Mouse (Mus musculus) liver, embryonic 12.5 days (tissue): ENCODE measurements around the gene Gucy2f. TPM values are rescaled to one million over a fixed set of nuclear protein-coding genes. Genes with fewer than 3 reads are reported as not detected.
"Not testable (repeated sequence)": the region's sequence is repeated elsewhere in the genome, so short reads cannot be mapped to it uniquely, and the experiment has no call there.

Source experiments
- ATAC-seq: fragments of 200-750 bp; cut with Nextera tagmentation; 2 replicates; pipeline ENCODE4 v1.8.0; 2017; ENCODE audit warnings: moderate number of reproducible peaks, mild to moderate bottlenecking, moderate library complexity
- H3K27ac ChIP-seq: fragments of 300-500 bp; sonication (generic); 2 replicates; pipeline ENCODE4 v1.5.1; 2016; ENCODE audit warnings: mild to moderate bottlenecking
- H3K27me3 ChIP-seq: fragments of 300-500 bp; sonication (generic); replicated peaks from 2 replicates; pipeline ENCODE4 v1.6.1; 2016; ENCODE audit warnings: mild to moderate bottlenecking, moderate library complexity
- H3K36me3 ChIP-seq: fragments of 300-500 bp; sonication (generic); 2 replicates; pipeline ENCODE4 v1.6.1; 2016; ENCODE audit warnings: mild to moderate bottlenecking, moderate library complexity
- H3K4me1 ChIP-seq: fragments of 300-500 bp; sonication (generic); 2 replicates; pipeline ENCODE4 v1.6.1; 2016
- H3K4me2 ChIP-seq: fragments of 300-500 bp; sonication (generic); 2 replicates; pipeline ENCODE4 v1.6.1; 2016; ENCODE audit warnings: mild to moderate bottlenecking, moderate library complexity
- H3K4me3 ChIP-seq: fragments of 300-500 bp; sonication (generic); 2 replicates; pipeline ENCODE4 v1.5.1; 2016; ENCODE audit warnings: mild to moderate bottlenecking, moderate library complexity
- H3K9ac ChIP-seq: fragments of 300-500 bp; sonication (generic); 2 replicates; pipeline ENCODE4 v1.6.1; 2016; ENCODE audit warnings: mild to moderate bottlenecking, moderate library complexity
- H3K9me3 ChIP-seq: fragments of 300-500 bp; sonication (generic); replicated peaks from 2 replicates; pipeline ENCODE4 v1.6.1; 2016; ENCODE audit warnings: mild to moderate bottlenecking, moderate library complexity
- WGBS: fragments of 180-500 bp; shearing (Covaris S2); methylation state at CpG from one replicate; pipeline ENCODE4 v1.1.7; 2016; ENCODE audit not compliant: insufficient replicate concordance; 5-methylcytosine and 5-hydroxymethylcytosine counted together
- polyA plus RNA-seq: library from polyadenylated mRNA; unstranded; fragments of >200 nt; fragmentation: Nextera tagmentation; extraction: Ambion mirVana; gene quantifications from 2 replicates; pipeline ENCODE4 v1.2.1, GENCODE M21; 2016

Gene Gucy2f
- not detected in 2 replicates for polyA plus RNA-seq

- WGBS, result 44% methylated on average over 5 of the region's 5 CpGs
- Histone ChIP-seq H3K36me3 (no peaks in the 10 kb centered on the region), H3K27me3 (0 out of 2 replicates have a peak, but pooled peaks cover 5% of the 10 kb centered on the region), H3K4me1 (no peaks in the 10 kb centered on the region), H3K9ac (no peak within 1 kb of the TSS), H3K4me3 (no peak within 1 kb of the TSS), H3K9me3 (no peaks in the 10 kb centered on the region), H3K4me2 (no peak within 1 kb of the TSS), H3K27ac (no peak within 1 kb of the TSS)
- ATAC-seq, result no peak
Observed at GRCm38 (mm10) chrX:142196831-142197230, at the start of gene Gucy2f. Gene Gucy2f (minus strand): TSS chrX:142196931.

- WGBS, result 65% methylated on average over 5 of the region's 5 CpGs
- Histone ChIP-seq H3K4me3 (no peak overlapping the region), H3K27me3 (0 out of 2 replicates have a peak, but pooled peaks cover 4% of the 10 kb centered on the region), H3K9me3 (no peaks in the 10 kb centered on the region), H3K4me2 (no peak overlapping the region), H3K27ac (no peak overlapping the region), H3K9ac (no peak overlapping the region), H3K4me1 (no peaks in the 10 kb centered on the region), H3K36me3 (no peaks in the 10 kb centered on the region)
- ATAC-seq, result no peak
Observed at GRCm38 (mm10) chrX:142245682-142246327, 49.1 kb upstream of the Gucy2f start.

- Histone ChIP-seq H3K27me3 (no peaks in the 10 kb centered on the region), H3K9ac (no peak overlapping the region), H3K4me3 (no peak overlapping the region), H3K36me3 (no peaks in the 10 kb centered on the region), H3K4me2 (no peak overlapping the region), H3K27ac (no peak overlapping the region), H3K4me1 (no peaks in the 10 kb centered on the region), H3K9me3 (no peaks in the 10 kb centered on the region)
- 34% methylated on average over 2 of the region's 2 CpGs for WGBS
- no peak for ATAC-seq
Observed at GRCm38 (mm10) chrX:142237101-142237500, 40.4 kb upstream of the Gucy2f start.

GRCm38 (mm10) chrX:142236146-142236545 is 39.4 kb upstream of the Gucy2f start:
- WGBS, result 64% methylated on average over 1 of the region's 1 CpGs
- not testable (repeated sequence) for H3K4me2 ChIP-seq, H3K4me3 ChIP-seq, H3K4me1 ChIP-seq, H3K27ac ChIP-seq, H3K9ac ChIP-seq, H3K9me3 ChIP-seq, H3K27me3 ChIP-seq, H3K36me3 ChIP-seq, ATAC-seq

- Histone ChIP-seq H3K4me1 (no peaks in the 10 kb centered on the region), H3K27ac (no peak overlapping the region), H3K9ac (peak overlapping the region; percentile 27; the same call in 1 of the 2 replicates), H3K27me3 (no peaks in the 10 kb centered on the region), H3K9me3 (no peaks in the 10 kb centered on the region), H3K4me3 (peak overlapping the region; percentile 67), H3K36me3 (no peaks in the 10 kb centered on the region), H3K4me2 (peak overlapping the region; percentile 68)
- WGBS, result 41% methylated on average over 7 of the region's 7 CpGs
- no peak for ATAC-seq
Observed at GRCm38 (mm10) chrX:142228769-142229158, 32.0 kb upstream of the Gucy2f start.

GRCm38 (mm10) chrX:142228055-142228768 is 31.5 kb upstream of the Gucy2f start:
- no peaks in the 10 kb centered on the region for H3K36me3 ChIP-seq
- peak overlapping the region; percentile 78 for H3K27ac ChIP-seq
- H3K4me1 ChIP-seq, result no peaks in the 10 kb centered on the region
- H3K27me3 ChIP-seq, result 0 out of 2 replicates have a peak, but pooled peaks cover 3% of the 10 kb centered on the region
- H3K9ac ChIP-seq, result peak overlapping the region; percentile 57
- 12% methylated on average over 28 of the region's 42 CpGs for WGBS
- H3K4me2 ChIP-seq, result peak overlapping the region; percentile 68
- H3K4me3 ChIP-seq, result peak overlapping the region; percentile 67
- ATAC-seq, result peak; percentile 95
- H3K9me3 ChIP-seq, result no peaks in the 10 kb centered on the region

- H3K27ac ChIP-seq, result peak overlapping the region; percentile 78
- peak overlapping the region; percentile 68 for H3K4me2 ChIP-seq
- H3K36me3 ChIP-seq, result no peaks in the 10 kb centered on the region
- peak; percentile 68 for ATAC-seq
- no peaks in the 10 kb centered on the region for H3K9me3 ChIP-seq
- H3K4me3 ChIP-seq, result peak overlapping the region; percentile 67
- 17% methylated on average over 15 of the region's 15 CpGs for WGBS
- H3K4me1 ChIP-seq, result no peaks in the 10 kb centered on the region
- H3K9ac ChIP-seq, result peak overlapping the region; percentile 57
- 0 out of 2 replicates have a peak, but pooled peaks cover 3% of the 10 kb centered on the region for H3K27me3 ChIP-seq
Observed at GRCm38 (mm10) chrX:142227398-142228054, 30.8 kb upstream of the Gucy2f start.

GRCm38 (mm10) chrX:142226542-142226941 is 29.8 kb upstream of the Gucy2f start, which contains the start of gene Nxt2:
Gene Nxt2 (plus strand): TSS chrX:142226770.
- ATAC-seq, result no peak
- H3K27me3 ChIP-seq, result 0 out of 2 replicates have a peak, but pooled peaks cover 3% of the 10 kb centered on the region
- H3K27ac ChIP-seq, result peak within 1 kb of the TSS; percentile 45; the same call in 1 of the 2 replicates
- H3K9me3 ChIP-seq, result no peaks in the 10 kb centered on the region
- peak within 1 kb of the TSS; percentile 68 for H3K4me2 ChIP-seq
- WGBS, result 75% methylated on average over 14 of the region's 14 CpGs
- H3K36me3 ChIP-seq, result no peaks in the 10 kb centered on the region
- no peak within 1 kb of the TSS for H3K9ac ChIP-seq
- peak within 1 kb of the TSS; percentile 67 for H3K4me3 ChIP-seq
- H3K4me1 ChIP-seq, result no peaks in the 10 kb centered on the region

GRCm38 (mm10) chrX:142200295-142200694 is 3.6 kb upstream of the Gucy2f start:
- no peaks in the 10 kb centered on the region for H3K36me3 ChIP-seq
- H3K9me3 ChIP-seq, result no peaks in the 10 kb centered on the region
- 5% methylated on average over 3 of the region's 3 CpGs for WGBS
- no peak for ATAC-seq
- H3K4me3 ChIP-seq, result no peak overlapping the region
- no peak overlapping the region for H3K9ac ChIP-seq
- H3K27me3 ChIP-seq, result 0 out of 2 replicates have a peak, but pooled peaks cover 5% of the 10 kb centered on the region
- no peak overlapping the region for H3K27ac ChIP-seq
- no peak overlapping the region for H3K4me2 ChIP-seq
- no peaks in the 10 kb centered on the region for H3K4me1 ChIP-seq

GRCm38 (mm10) chrX:142195551-142195950 is 1.2 kb downstream of the Gucy2f start:
- H3K9me3 ChIP-seq, result no peaks in the 10 kb centered on the region
- H3K27ac ChIP-seq, result no peak overlapping the region
- H3K4me1 ChIP-seq, result no peaks in the 10 kb centered on the region
- no peak overlapping the region for H3K4me2 ChIP-seq
- 54% methylated on average over 1 of the region's 1 CpGs for WGBS
- no peak for ATAC-seq
- H3K27me3 ChIP-seq, result 0 out of 2 replicates have a peak, but pooled peaks cover 5% of the 10 kb centered on the region
- no peak overlapping the region for H3K4me3 ChIP-seq
- H3K9ac ChIP-seq, result no peak overlapping the region
- H3K36me3 ChIP-seq, result no peaks in the 10 kb centered on the region

- no peak overlapping the region for H3K27ac ChIP-seq
- H3K9me3 ChIP-seq, result no peaks in the 10 kb centered on the region
- ATAC-seq, result no peak
- H3K36me3 ChIP-seq, result no peaks in the 10 kb centered on the region
- WGBS, result 55% methylated on average over 6 of the region's 6 CpGs
- 0 out of 2 replicates have a peak, but pooled peaks cover 5% of the 10 kb centered on the region for H3K27me3 ChIP-seq
- H3K4me1 ChIP-seq, result no peaks in the 10 kb centered on the region
- H3K9ac ChIP-seq, result no peak overlapping the region
- H3K4me3 ChIP-seq, result no peak overlapping the region
- no peak overlapping the region for H3K4me2 ChIP-seq
Observed at GRCm38 (mm10) chrX:142194420-142194819, 2.3 kb downstream of the Gucy2f start.

GRCm38 (mm10) chrX:142190355-142190754 is 6.4 kb downstream of the Gucy2f start:
- Histone ChIP-seq H3K4me1 (no peaks in the 10 kb centered on the region), H3K36me3 (no peaks in the 10 kb centered on the region), H3K27me3 (no peaks in the 10 kb centered on the region), H3K9me3 (no peaks in the 10 kb centered on the region), H3K27ac (no peak overlapping the region), H3K4me3 (no peak overlapping the region), H3K4me2 (no peak overlapping the region), H3K9ac (no peak overlapping the region)
- no peak for ATAC-seq
- 19% methylated on average over 2 of the region's 2 CpGs for WGBS
